Mouse (Mus musculus): ENCODE results near the gene Hoxb6.

The Hoxb6 gene

DNA sequence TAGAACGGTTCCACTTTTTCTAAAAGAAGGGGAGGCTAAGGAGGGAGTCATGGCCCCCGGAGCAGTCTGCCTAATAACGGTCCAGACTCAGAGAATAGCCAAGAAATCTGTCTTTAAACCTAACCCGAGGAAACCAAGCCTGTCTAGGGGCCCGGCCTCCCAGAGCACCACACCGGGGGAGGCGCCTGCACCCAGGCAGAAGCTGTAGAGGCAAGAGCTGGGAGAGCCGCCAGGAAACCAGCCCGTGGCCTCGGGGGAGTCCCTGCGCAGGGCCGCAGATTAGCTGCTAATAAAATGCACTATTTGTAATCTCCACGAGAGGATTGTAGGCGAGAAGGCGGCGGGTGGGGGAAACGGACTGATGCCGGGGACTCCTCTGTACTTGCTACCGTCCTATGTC is 22.4 kb upstream of the Hoxb6 start:
- no peak for DNase-seq

DNA sequence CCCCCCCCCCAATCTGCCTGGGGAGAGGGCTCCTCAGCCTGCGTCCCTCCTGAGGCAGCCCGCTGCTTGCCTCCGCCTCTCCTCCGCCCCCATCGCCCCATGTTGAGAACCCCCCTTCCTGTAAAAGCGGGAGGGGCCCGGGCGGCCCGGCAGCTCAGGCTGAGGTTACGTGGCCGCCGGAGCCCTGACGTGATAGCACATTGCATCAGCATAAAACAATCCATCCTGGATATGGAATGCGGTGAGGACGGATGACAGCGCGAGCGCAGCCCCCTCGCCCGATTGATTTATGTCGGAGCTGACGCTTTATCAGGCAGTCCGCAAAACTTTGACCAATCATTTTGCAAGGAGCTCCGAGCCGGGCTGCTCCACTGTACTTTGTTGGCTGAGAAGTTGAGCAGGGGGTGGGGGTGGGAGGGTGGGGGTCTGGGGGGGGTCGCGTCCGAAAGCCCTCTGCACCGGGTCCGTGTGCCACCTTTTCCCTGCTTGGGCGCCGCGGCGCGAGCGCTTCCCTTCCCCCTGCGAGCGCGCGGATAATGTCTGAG is 21.2 kb upstream of the Hoxb6 start, which contains the start of gene Hoxb9:
Gene Hoxb9 (plus strand): TSS at position 462 of the 545 bp plus-strand sequence.
- no peak for DNase-seq

DNA sequence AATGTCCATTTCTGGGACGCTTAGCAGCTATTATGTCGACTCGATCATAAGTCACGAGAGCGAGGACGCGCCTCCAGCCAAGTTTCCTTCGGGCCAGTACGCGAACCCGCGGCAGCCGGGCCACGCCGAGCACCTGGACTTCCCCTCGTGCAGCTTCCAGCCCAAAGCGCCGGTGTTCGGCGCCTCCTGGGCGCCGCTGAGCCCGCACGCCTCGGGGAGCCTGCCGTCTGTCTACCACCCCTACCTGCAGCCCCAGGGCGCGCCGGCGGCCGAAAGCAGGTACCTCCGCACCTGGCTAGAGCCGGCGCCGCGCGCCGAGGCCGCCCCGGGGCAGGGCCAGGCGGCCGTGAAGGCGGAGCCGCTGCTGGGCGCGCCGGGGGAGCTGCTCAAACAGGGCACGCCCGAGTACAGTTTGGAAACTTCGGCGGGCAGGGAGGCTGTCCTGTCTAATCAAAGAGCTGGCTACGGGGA is 20.7 kb upstream of the Hoxb6 start:
- DNase-seq, result no peak

DNA sequence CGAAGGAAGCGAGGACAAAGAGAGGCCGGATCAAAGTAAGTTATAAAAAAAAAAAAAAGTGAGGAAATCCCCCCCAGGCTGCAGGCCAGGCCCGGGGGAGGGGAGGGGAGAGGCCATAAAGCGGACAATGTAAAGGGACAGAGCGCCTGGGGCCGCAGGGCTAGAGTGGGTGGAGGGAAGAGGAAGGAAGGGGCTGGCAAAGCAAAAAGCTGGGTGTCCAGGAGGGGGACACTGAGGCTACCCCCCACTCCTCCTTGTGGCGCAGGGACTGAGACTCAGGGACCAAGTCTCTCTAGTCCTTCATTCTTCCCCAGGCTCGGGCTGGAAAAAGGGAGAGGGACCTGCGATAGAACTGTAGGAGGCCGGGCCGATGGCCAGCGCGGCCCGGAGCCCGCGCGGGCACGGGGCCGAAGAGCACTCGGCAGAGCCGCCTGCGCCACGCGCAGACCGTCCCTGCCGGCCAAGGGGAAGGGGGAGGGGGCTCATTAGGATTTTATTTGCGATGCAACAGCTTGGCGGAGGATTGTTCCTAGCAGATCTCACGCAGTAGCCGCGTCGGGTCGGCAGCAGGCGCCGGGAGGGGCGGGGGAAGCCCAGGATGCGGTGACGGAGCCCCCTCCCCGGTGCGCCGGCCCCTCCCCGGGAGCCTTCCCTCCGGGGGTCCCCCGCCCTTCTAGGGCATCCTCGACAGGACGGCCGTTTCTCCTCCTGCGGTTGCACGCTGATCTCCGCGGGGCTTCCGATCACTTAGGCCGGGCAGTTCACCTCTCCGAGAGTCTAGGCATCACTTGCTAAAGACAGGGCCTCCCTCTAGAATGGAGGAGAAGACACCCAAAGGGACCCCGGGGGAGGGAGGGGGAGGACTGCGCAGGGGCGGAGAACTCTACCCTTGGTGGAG is 20.0 kb upstream of the Hoxb6 start:
- DNase-seq, result no peak

DNA sequence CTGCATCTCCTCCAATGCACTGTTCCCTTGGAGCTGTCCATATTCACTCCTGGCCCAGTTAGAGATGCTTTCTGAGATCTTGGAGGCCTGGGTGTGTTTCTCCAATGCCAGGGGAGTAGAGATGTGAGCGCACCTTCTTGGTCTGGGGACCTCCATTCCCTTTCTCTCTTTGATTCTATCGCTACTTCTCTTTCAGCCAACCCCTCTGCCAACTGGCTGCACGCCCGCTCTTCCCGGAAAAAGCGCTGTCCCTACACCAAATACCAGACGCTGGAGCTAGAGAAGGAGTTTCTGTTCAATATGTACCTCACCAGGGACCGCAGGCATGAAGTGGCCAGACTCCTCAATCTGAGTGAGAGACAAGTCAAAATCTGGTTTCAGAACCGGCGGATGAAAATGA is 17.8 kb upstream of the Hoxb6 start:
- no peak for DNase-seq

DNA sequence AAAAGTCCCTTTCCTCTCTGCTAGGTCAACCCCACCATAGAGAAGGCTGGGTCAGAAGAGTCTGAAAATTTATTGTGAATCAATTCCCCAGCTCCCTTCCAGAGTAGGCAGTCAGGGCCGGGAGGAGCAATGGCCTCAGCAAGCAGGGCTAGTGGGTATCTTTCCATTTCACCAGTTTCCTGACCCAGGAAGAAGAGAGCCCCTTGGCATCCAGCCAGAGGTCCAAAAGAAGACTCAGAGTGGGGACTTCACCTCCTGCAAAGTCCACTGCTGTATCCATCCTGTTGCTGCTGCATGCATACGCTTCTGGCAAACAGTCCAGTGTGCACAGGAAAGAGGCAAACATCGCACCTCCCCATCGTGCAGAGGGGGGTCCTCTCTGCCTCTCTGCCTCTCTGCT is 16.4 kb upstream of the Hoxb6 start:
- no peak for DNase-seq

DNA sequence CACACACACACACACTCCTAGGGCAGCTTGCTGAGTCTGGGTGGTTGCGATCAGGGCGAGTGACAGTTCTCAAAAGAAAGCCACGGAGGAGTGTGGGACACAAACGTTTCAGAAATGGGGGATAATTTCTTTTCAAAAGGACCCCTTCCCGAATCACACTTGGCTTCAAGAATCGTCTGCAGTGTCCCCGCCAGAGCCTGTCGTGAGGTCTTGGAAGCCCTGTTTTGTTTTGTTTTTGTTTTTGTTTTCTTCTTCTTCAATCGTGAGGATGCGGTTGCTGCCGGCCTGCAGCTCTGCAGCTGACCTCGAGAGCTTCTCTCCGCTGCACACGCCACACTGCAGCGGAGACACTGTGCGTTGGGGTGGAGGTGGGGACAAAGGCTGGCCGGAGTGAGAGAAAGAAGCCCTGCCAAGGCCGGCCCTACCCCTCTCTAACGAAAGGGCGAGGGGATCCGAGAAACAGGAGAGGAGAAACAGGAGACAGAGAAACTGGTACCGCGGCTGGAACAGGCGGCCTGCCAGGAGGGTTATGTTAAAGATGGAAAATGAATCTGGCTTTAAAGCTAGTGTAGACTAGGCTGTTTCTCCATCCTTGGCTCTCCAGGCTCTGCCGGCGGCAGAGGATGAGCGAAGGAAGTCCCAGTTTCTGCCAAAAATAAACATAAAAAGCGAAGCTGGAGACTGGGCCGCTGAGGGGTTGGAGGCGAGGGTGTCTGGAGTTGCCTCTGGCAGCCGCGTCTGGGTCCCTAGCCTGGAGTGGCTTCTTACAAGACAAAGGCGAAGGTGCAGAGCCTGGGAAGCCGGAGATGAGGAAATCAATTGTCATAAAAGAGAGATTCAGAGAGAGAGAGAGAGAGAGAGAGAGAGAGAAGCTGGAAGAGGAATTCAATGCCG is 14.9 kb upstream of the Hoxb6 start:
- DNase-seq, result no peak

DNA sequence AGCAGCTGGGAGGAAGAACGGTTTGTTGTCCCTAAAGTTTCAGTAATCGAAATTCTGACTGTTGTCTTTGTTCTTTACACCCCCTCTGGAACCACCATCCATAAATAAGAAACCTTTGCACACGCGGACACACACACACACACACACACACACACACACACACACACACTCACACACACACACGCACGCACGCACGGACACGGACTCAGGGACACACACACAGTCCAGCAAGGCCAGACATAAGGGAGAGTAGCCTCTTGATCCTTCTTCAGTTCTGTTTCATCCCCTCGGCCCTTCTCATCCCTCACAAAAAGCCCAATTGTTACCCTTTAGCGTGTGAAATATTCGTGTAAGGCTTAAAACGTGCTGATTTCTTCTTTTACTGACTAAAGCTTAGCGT is 14.0 kb upstream of the Hoxb6 start:
- no peak for DNase-seq

DNA sequence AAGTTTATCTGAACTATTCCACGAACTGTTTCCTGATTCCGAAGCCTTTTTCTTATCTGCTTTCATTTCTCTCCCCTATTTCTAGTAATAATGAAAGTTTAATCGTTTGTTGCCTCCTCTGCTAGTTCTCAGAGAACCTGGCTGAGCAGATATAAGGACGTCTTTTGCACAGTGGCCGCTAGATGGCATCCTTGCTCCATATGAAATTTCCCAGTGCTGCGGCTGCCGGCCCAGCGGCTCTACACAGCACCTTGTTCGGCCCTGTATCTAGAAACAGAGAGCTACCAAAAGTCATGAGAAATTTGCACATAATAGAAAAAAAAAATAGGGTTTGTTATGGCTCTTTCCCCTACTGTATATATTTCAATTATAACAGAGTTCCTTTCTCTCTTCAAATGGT is 13.5 kb upstream of the Hoxb6 start:
- peak; percentile 76 to 89 for DNase-seq

DNA sequence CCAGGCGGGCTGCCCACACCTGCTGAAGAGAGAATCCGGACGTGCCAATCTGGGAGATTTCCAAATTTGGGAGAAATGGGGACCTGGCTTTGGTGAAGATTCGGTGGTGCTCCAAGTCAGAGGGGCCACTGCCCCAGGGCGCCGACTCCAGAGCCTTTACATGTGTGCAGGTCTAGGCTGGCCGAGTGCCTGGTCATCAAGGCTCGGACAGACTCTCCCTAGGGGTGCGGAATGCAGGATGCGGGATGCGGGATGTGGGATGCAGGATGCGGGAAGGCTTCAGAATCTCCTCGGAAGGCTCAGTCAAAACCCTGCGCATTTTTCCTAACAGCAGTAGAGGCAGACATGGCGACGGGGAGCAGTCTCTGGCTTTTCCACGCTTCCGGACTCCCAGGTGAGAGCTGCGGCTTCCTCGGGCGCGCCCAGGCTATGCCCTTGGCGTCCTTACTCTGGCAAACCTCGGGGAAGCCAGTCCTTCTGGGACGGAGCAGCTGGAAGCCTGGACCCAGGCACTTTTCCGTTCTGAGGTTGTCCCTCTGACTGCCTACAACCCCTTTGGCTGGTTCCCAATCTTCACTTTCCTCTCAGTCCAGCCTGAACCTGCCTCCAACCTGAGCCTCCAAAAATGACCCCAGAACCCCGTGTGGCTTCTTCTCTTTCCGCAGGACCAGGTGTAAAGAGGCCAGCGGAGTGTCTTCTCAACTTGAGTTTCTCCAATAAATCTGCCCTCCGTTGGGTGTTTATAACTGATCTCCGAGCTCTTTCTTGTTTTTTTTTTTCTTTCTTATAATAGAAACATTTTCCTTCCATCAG is 12.6 kb upstream of the Hoxb6 start:
- DNase-seq, result no peak

DNA sequence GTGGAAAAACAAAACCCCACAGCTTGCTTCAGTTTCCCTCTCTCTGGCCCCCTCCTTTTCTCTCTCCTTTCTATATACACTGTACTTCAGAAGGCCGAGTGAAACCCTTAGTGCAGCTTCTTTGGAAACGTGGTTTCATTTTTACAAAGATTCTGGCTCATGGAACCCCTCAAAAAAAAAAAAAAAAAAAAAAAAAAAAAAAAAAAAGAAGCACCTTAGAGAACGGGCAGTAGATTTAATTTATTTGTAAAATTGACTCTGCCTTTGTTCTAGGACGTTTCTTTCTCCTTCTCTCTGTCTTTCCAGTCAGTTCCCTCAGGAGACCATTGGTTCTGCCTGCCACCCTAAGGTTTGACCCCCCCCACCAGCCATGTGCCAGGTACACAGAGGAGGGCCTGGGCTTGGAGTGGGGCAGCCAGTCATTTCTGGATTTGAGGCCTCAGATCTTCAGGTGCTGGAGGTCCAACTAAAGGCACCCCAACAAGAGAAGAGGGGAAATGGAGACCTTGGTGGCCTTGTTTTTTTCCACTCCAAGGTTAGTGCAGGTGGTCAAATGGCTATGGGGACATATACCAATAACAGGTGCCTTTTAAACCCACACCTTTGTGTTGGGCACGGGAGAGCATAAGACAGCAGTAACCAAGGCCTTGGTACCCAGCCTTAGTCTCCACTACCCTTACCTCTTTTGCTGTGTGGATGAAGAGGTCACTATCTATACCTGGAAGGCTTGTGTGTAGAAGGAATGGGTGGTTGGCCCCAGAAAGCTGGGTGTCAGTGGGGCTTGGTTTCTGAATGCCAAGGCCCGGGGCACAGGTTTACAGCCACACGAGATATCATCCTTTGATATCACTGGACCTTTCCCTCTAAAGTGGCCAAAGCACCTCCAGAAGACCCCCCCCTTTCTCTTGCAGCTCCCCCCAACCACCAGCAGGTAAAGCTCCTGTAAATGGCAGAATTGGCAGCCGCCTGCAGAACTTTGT is 11.6 kb upstream of the Hoxb6 start:
- DNase-seq, result no peak

DNA sequence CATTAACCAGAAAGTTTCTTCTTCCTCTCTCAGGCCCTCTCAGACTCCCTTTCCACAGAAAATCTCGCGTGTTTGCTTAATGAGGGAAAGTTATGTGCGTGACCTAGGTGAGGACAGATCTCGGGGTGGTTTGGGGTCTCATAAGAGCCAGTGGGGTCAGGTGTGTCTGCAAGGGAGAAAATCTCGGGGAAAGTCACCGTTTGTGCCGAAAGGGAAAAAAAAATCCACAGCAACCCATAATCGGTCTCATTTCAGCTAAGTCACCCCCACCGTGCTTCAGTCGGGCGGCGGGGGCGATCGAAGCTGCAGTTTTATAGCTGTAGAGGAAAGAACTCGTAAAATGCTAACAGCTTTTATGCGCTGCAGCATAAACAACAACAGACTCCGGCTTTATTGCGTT is 10.9 kb upstream of the Hoxb6 start:
- no peak for DNase-seq

DNA sequence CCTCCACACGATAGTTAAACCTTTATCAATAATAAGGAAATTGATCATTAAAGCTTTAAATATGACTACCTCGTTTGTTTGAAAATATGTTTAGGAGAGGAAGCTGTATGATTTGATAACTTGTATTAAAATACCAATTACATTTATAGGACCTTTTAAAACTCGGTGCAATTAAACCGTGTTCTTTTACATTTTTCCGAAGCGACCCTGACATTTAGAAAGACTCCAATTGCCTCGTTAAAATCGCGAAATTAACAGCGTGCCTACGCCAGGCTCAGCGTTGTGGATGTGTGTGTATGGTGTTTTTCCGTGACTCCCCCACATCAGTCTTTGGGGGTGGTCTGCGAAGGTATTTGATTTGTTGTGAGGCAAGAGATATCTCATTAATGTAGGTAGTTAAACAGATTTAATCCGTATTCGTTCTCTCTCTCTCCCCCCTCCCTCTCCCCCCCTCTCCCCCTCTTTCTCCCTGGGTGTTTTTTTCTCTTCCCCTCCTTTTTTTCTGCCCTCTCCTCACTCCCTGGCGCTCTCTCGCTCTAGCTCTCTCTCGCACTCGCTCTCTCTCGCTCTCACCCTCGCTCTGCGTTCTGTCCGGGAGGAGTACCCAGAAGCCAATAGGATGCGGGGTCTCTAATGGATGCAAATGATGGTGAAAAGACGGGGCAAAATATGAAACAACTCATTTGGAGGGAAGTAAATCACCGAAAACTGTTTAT is 10.3 kb upstream of the Hoxb6 start, which contains the start of gene Hoxb8:
Gene Hoxb8 (plus strand): TSS at position 51 of the 716 bp plus-strand sequence.
- no peak for DNase-seq

DNA sequence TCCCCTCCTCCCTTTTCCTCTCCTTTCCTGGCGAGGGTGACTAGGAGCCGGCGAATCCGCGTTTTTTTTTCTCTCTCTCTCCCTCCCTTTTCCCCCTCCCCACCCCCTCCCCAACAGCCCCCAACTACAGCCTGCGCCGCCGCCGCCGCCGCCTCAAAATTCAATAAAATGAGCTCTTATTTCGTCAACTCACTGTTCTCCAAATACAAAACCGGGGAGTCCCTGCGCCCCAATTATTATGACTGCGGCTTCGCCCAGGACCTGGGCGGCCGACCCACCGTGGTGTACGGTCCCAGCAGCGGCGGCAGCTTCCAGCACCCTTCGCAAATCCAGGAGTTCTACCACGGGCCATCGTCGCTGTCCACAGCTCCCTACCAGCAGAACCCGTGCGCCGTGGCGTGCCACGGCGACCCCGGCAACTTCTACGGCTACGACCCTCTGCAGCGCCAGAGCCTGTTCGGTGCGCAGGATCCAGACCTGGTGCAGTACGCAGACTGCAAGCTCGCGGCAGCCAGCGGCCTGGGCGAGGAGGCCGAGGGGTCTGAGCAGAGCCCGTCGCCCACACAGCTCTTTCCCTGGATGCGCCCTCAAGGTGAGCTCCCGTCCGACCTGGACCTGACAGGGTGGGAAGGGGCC is 9.4 kb upstream of the Hoxb6 start:
- DNase-seq, result no peak

DNA sequence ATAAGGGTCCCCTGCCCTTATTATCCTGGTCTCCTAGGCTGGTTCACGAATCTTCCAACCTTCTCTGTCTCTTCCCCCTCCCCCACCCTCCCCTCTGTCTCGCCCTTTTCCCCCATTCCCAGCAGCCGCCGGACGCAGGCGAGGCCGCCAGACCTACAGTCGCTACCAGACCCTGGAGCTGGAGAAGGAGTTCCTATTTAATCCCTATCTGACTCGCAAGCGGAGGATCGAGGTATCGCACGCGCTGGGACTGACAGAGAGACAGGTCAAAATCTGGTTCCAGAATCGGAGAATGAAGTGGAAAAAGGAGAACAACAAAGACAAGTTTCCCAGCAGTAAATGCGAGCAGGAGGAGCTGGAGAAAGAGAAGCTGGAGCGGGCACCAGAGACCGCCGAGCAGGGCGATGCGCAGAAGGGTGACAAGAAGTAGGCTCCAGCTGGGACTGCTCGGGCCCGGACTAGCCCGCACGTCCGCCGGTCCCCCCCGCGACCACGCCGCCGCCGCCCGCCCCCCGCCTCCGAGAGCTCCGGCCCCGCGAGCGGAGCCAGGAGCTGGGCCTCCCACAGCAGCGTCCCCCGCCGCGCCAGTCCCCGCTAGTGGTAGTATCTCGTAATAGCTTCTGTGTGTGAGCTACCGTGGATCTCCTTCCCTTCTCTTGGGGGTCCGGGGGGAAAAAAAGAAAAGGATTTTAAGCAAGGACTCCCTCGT is 8.1 kb upstream of the Hoxb6 start:
- no peak for DNase-seq

DNA sequence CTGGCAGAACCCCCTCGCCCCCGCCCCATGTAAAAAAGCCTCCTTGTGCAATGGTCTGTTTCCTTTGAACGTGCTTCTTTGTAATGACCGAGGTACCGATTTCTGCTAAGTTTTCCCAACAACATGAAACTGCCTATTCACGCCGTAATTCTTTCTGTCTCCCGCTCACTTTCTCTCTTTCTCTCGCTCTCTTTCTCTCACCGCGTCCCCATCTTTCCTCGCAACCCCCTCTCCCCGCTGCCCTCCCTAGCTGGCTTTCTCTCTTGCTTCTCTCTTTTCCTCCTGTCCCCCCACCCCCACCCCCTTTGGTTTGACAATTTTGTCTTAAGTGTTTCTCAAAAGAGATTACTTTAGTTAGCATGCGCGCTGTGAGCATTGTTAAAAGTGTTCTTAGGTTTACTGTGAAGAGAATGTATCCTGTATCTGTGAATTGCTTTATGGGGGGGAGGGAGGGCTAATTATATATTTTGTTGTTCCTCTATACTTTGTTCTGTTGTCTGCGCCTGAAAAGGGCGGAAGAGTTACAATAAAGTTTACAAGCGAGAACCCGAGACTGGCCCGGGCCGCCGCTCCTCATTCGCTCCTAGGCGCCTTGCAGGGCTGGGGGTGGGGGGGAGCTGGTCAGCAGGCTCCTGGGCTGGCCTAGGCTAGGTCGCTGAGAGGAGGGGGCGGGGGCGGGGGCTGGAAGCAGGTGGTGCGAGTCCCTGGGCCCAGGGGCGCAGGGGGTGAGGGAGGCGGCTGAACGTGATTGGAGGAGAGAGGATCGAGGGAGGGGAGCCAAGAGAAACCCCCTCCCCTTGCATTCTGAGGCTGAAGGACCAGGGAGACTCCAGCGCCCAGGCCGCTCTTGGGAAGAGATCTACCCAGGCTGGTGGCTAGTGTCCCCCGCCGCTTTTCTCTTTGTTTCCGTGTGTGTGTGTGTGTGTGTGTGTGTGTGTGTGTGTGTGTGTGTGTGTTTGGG is 7.2 kb upstream of the Hoxb6 start:
- DNase-seq, result no peak

DNA sequence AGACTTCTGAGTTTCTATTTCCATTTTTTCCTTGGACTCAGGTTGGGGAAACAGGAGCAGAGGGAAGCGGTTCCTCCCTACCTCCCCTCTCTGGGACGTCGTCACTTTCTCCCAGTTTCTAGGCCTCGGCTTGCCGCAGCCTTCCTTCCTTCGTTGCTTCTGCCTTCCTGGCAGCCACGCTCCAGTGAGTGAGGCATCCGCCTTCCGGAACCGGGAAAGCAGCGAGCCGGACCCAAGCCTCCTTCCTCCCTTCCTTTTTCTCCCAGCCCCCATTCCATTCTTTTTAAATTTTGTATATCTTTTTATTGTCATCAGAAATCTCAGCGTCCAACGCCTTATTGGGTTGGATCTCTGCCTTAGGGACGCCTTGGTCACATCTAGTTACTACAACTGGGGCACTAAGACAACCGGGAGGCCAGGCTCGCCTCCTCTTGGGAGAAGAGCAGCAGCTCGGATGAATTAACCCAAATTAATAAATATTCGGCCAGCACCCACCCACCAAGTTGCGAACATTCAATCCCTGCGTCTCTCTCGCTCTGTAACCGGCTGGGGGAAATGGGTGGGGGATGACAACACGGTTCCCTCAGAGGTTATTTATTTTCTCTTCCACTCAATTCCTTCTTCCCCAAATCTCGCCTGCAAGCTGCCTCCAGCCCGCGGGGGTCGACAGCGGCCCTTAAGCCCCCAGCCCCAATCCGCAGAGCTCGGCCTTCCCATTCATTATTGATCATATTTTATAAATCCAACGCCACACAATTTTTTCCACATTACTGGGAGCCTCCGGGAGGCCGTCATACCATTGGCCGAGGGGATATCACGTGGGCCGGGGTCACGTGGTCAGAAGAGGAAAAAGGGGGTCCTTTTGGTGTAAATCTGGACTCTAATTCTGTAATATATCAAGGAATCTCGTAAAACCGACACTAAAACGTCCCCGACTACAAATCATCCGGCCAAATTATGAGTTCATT is 6.2 kb upstream of the Hoxb6 start, which contains the start of gene Hoxb7:
Gene Hoxb7 (plus strand): TSS at position 853 of the 968 bp plus-strand sequence.
- no peak for DNase-seq
